In the genomic region with DNA sequence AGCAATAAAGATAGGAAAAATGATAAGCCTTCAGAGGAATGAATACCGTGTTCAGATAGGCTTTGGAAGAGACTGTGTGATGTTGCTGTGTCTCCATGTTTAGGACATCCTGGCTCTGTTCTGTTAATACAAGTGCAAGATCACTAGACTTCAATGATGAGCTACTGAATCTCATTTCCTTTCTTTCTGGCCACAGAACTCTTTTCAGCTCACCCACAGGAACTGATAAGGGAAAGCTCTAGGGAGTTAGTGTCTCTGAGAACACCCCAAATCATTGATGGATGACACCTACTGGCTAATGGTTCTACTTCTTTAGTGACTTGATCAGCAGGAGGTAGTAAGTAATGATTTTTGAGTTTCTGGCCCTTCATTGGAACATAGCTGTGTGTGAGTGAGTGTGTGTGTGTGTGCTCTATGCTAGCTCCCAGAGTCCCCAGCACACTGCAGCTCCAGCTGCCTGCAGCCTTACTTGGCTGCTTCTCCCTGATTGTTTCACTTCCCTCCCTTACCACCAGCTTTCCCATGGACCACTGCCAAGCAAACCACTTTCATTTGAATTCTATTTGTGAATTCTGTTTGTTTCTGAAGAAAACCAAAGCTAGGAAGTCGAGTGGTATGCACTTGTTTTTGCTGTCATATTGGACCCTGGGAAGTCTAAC, we compare ENCODE assay signal across 8 mouse cellular contexts. TPM values are rescaled to one million over a fixed set of nuclear protein-coding genes. Genes with fewer than 3 reads are reported as not detected.
DNase-seq lines count a peak whose midpoint lies in the region; ATAC-seq and TF ChIP-seq lines count a peak whose summit lies in the region.

No protein-coding gene starts in this region.

- H3K4me3 ChIP-seq in heart, embryonic 11.5 days (ENCODE audit: low read depth, low read length), result no peak overlapping the region
- H3K4me3 ChIP-seq in bone marrow macrophage, adult 2 months (ENCODE audit: insufficient read depth, low read length), result peak overlapping the region; percentile 12; the same call in 1 of the 2 replicates
- H3K4me3 ChIP-seq in heart, adult 2 months, result no peak overlapping the region
- no peak overlapping the region; the same call in 1 of the 2 replicates for H3K4me3 ChIP-seq in layer of hippocampus, adult 2 months

- no peak for ATAC-seq in heart, embryonic 11.5 days (replicated peaks; ENCODE audit: insufficient number of reproducible peaks, low FRiP score, low TSS enrichment)
- ATAC-seq in megakaryocyte progenitor cell, adult 5-6 weeks (replicated peaks; ENCODE audit: poor library complexity), result peak; percentile 99

- TF ChIP-seq EP300 in heart, adult 2 months (IDR thresholded peaks at IDR 0.05; ENCODE audit: insufficient read depth, low read depth, low read length), result 0 out of 2 replicates have a peak, but pooled peaks have one; percentile 38

- DNase-seq in heart, adult 18-20 months, result peak; percentile 77 to 83
- DNase-seq in heart, adult 2 months, result peak; percentile 50 to 66
- DNase-seq in layer of hippocampus, adult 2 months (ENCODE audit: low spot score in 2 of 2), result peak; percentile 75 to 77
- no peak for DNase-seq in cerebellum, adult 8-10 months
- no peak for DNase-seq in spleen, postnatal 10 days (ENCODE audit: low spot score in 2 of 2)

- no peak overlapping the region for H3K27ac ChIP-seq in heart, embryonic 11.5 days (ENCODE audit: low read depth, low read length)
- no peak overlapping the region for H3K27ac ChIP-seq in bone marrow macrophage, adult 2 months (ENCODE audit: insufficient read depth, low read depth, low read length)
- H3K27ac ChIP-seq in heart, adult 2 months, result peak overlapping the region; percentile 53
- peak overlapping the region; percentile 74 for H3K27ac ChIP-seq in layer of hippocampus, adult 2 months

- no peaks in the 10 kb centered on the region for H3K79me2 ChIP-seq in heart, adult 2 months (replicated peaks; ENCODE audit: control insufficient read depth, insufficient read depth, low read length)

- no peaks in the 10 kb centered on the region for H3K36me3 ChIP-seq in heart, embryonic 11.5 days (ENCODE audit: control insufficient read depth, insufficient read depth, low read length)
- no peaks in the 10 kb centered on the region for H3K36me3 ChIP-seq in heart, adult 2 months (ENCODE audit: control insufficient read depth, insufficient read depth, low read length)

- intact Hi-C loops in heart, adult 2 months (cut with DNase I), result loop anchor here (5.0 kb wide), 1 partner anchor 33 kb away; no protein-coding TSS in a partner anchor

- no peak overlapping the region for H3K9ac ChIP-seq in heart, embryonic 11.5 days (ENCODE audit: low read depth, low read length)
- H3K9ac ChIP-seq in heart, adult 2 months (ENCODE audit: low read depth, low read length), result no peak overlapping the region

- TF ChIP-seq POLR2A in bone marrow macrophage, adult 2 months (IDR thresholded peaks at IDR 0.05; ENCODE audit: borderline replicate concordance, low read depth, low read length), result no peak
- TF ChIP-seq POLR2A in heart, adult 2 months (IDR thresholded peaks at IDR 0.05; ENCODE audit: insufficient read depth, low read depth, low read length), result no peak

- H3K9me3 ChIP-seq in heart, embryonic 11.5 days (replicated peaks; ENCODE audit: control insufficient read depth, low read length), result no peaks in the 10 kb centered on the region

- WGBS in heart, embryonic 11.5 days (ENCODE audit: insufficient replicate concordance), result 54% methylated on average over 2 of the region's 2 CpGs
- 16% methylated on average over 2 of the region's 2 CpGs for WGBS in heart, adult 2 months

- no peak overlapping the region for H3K4me2 ChIP-seq in heart, embryonic 11.5 days

- H3K27me3 ChIP-seq in heart, embryonic 11.5 days (ENCODE audit: control insufficient read depth, insufficient read depth, low read length), result no peaks in the 10 kb centered on the region
- H3K27me3 ChIP-seq in heart, adult 2 months (ENCODE audit: control insufficient read depth, insufficient read depth, low read length), result no peaks in the 10 kb centered on the region

- TF ChIP-seq CTCF in bone marrow macrophage, adult 2 months (IDR thresholded peaks at IDR 0.05; ENCODE audit: low read depth, low read length), result no peak
- TF ChIP-seq CTCF in heart, adult 2 months (IDR thresholded peaks at IDR 0.05), result peak; percentile 25; the same call in 1 of the 2 replicates
- peak; percentile 47 for TF ChIP-seq CTCF in layer of hippocampus, adult 2 months (conservative IDR thresholded peaks at IDR 0.05)

- H3K4me1 ChIP-seq in heart, embryonic 11.5 days (ENCODE audit: control insufficient read depth, insufficient read depth, low read length), result 0 out of 2 replicates have a peak, but pooled peaks cover 2% of the 10 kb centered on the region
- peaks cover 5% of the 10 kb centered on the region for H3K4me1 ChIP-seq in bone marrow macrophage, adult 2 months (ENCODE audit: control insufficient read depth, insufficient read depth, low read length)
- peaks cover 7% of the 10 kb centered on the region for H3K4me1 ChIP-seq in heart, adult 2 months (ENCODE audit: control insufficient read depth, insufficient read depth, low read length)

RNA-seq across cellular contexts. Expression of gene Btbd3, which starts 10.6 kb away (rescaled TPM):
- total RNA-seq in heart, adult 18-20 months (2021), result 10 to 100 TPM; 14.6 to 15.9 TPM
- 10.5 and 11.8 TPM in 2 replicates for polyA plus RNA-seq in heart, embryonic 11.5 days (2014; fragmentation: Nextera tagmentation; extraction: Ambion mirVana)
- 4.4 and 5.6 TPM in 2 replicates for polyA plus RNA-seq in bone marrow macrophage, adult 2 months (2012; ENCODE audit: insufficient read depth, insufficient read length, missing spikeins)
- total RNA-seq in heart, adult 2 months (2021), result 10 to 100 TPM; 12.9 to 14.4 TPM
- polyA plus RNA-seq in heart, adult 2 months (2012; rRNA removed), result 7.1 and 10.5 TPM in 2 replicates
- total RNA-seq in layer of hippocampus, adult 2 months (2021), result 100 to 1,000 TPM; 209 to 210 TPM
- 3.2 and 3.4 TPM in 2 replicates for total RNA-seq in megakaryocyte progenitor cell, adult 5-6 weeks (2015)
- total RNA-seq in megakaryocyte progenitor cell, adult 5-6 weeks (2017), result 2.0 and 2.3 TPM in 2 replicates

Comparison
In these comparisons a context has a peak if more than half of its experiments do, and no peak if none do; other contexts are left out.
1. H3K27ac ChIP-seq: peak in heart, adult 2 months (single experiment) and layer of hippocampus, adult 2 months (single experiment); none in heart, embryonic 11.5 days (single experiment) and bone marrow macrophage, adult 2 months (single experiment).
2. DNase-seq: peak in heart, adult 18-20 months (2 of 2), heart, adult 2 months (2 of 2) and layer of hippocampus, adult 2 months (2 of 2); none in cerebellum, adult 8-10 months (single experiment) and spleen, postnatal 10 days (0 of 2).
3. RNA of gene Btbd3, which starts 10.6 kb away (total RNA-seq): 209 to 210 TPM in layer of hippocampus, adult 2 months; 14.6 to 15.9 TPM in heart, adult 18-20 months, 12.9 to 14.4 TPM in heart, adult 2 months and 2.0 to 3.4 TPM in megakaryocyte progenitor cell, adult 5-6 weeks; every median in the first group is over 10 times any median in the second.